Mouse (Mus musculus) intestine, postnatal 0 days (tissue): ENCODE data around the gene C130050O18Rik. TPM values are rescaled to one million over a fixed set of nuclear protein-coding genes. Genes with fewer than 3 reads are reported as not detected.

Source experiments
- ATAC-seq: fragments of 200-750 bp; cut with Nextera tagmentation; 2 replicates; pipeline ENCODE4 v1.8.0; 2017; ENCODE audit warnings: mild to moderate bottlenecking, moderate TSS enrichment, moderate library complexity
- H3K27ac ChIP-seq: fragments of 300-500 bp; sonication (generic); 2 replicates; pipeline ENCODE4 v1.5.1; 2014; ENCODE audit warnings: mild to moderate bottlenecking, low read depth, low read length, moderate library complexity
- H3K27me3 ChIP-seq: fragments of 300-500 bp; sonication (generic); replicated peaks from 2 replicates; pipeline ENCODE4 v1.6.1; 2014; ENCODE audit warnings: low read length, mixed read lengths; ENCODE audit not compliant: control insufficient read depth, insufficient read depth
- H3K36me3 ChIP-seq: fragments of 300-500 bp; sonication (generic); 2 replicates; pipeline ENCODE4 v1.6.1; 2014; ENCODE audit warnings: mild to moderate bottlenecking, moderate library complexity; ENCODE audit not compliant: control insufficient read depth, insufficient read depth
- H3K4me1 ChIP-seq: fragments of 300-500 bp; sonication (generic); replicated peaks from 2 replicates; pipeline ENCODE4 v1.6.1; 2014; ENCODE audit warnings: antibody characterized with exemption, low read length, mixed read lengths; ENCODE audit not compliant: control insufficient read depth, insufficient read depth
- H3K4me2 ChIP-seq: fragments of 300-500 bp; sonication (generic); replicated peaks from 2 replicates; pipeline ENCODE4 v1.6.1; 2014; ENCODE audit warnings: low read depth, mild to moderate bottlenecking, moderate library complexity
- H3K4me3 ChIP-seq: fragments of 300-500 bp; sonication (generic); 2 replicates; pipeline ENCODE4 v1.5.1; 2014; ENCODE audit warnings: low read depth, low read length
- H3K9ac ChIP-seq: fragments of 300-500 bp; sonication (generic); 2 replicates; pipeline ENCODE4 v1.6.1; 2014; ENCODE audit warnings: mild to moderate bottlenecking, low read depth, low read length
- H3K9me3 ChIP-seq: fragments of 300-500 bp; sonication (generic); 2 replicates; pipeline ENCODE4 v1.6.1; 2016; ENCODE audit warnings: mixed run types; ENCODE audit not compliant: control insufficient read depth
- CTCF ChIP-seq: sonication (generic); IDR thresholded peaks from 2 replicates; pipeline ENCODE4 v1.5.1; 2016; ENCODE audit warnings: low read depth, mild to moderate bottlenecking, control low read depth, antibody characterized with exemption, moderate library complexity
- WGBS: fragments of 180-500 bp; shearing (Covaris S2); extraction: QIAGEN DNeasy Blood & Tissue Kit; methylation state at CpG from one replicate; pipeline ENCODE4 v1.1.7; 2014; 5-methylcytosine and 5-hydroxymethylcytosine counted together
- polyA plus RNA-seq: library from polyadenylated mRNA; unstranded; fragments of >200 nt; fragmentation: Nextera tagmentation; extraction: Ambion mirVana; gene quantifications from 2 replicates; pipeline ENCODE4 v1.2.1, GENCODE M21; 2015

The C130050O18Rik gene
- polyA plus RNA-seq, 1 experiment from 2014 or later: 0.76 TPM

DNA sequence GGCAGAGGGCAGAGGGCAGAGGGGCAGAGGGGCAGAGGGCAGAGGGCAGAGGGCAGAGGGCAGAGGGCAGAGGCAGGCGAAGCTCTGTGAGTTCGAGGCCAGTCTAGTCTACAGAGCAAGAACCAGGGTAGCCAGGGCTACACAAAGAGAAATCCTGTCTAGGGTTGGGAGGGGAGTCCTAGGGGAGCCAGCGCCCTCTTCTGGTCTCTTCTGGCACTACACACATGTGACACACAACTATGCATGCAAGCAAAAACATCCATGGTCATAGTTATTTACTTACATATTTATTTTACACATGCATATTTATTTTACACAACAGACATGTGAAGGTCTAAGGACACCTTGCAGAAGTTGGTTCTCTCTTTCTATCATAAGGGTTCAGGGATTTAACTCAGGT, 12.4 kb downstream of the C130050O18Rik start:
- no peak for ATAC-seq

DNA sequence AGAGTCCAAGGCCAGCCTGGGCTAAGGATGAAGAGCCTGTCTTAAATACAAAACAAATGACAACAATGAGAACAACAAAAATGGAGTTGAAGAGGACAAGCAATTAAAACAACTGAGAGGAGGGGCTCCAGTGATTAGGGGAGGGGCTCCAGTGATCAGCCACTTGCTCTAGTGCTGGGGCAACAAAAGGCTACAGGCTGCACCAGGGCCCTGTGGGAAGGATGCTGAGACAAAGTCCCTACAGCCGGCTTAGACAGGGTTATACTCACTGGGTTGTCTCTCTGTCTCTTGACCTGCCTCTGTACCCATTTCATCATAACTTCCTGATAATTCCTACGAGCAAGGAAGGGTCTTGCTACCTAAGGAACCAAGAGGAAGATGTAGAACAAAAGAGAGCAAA, 13.0 kb downstream of the C130050O18Rik start:
- Histone ChIP-seq H3K4me1 (0 out of 2 replicates have a peak, but pooled peaks cover 3% of the 10 kb centered on the region), H3K27me3 (no peaks in the 10 kb centered on the region), H3K36me3 (no peaks in the 10 kb centered on the region), H3K4me2 (no peak overlapping the region), H3K27ac (no peak overlapping the region), H3K9ac (no peak overlapping the region), H3K4me3 (no peak overlapping the region), H3K9me3 (no peaks in the 10 kb centered on the region)
- no peak for ATAC-seq
- 54% methylated on average over 2 of the region's 2 CpGs for WGBS
- no peak for TF ChIP-seq CTCF

More for the DNA sequence above, 12.4 kb downstream of the C130050O18Rik start:
- H3K27me3 ChIP-seq: no peaks in the 10 kb centered on the region
- H3K4me2 ChIP-seq: no peak overlapping the region
- no peaks in the 10 kb centered on the region for H3K9me3 ChIP-seq
- no peak overlapping the region for H3K27ac ChIP-seq
- peak; percentile 32; the same call in 1 of the 2 replicates for TF ChIP-seq CTCF
- H3K4me1 ChIP-seq: 0 out of 2 replicates have a peak, but pooled peaks cover 3% of the 10 kb centered on the region
- H3K36me3 ChIP-seq: no peaks in the 10 kb centered on the region
- WGBS: 90% methylated on average over 3 of the region's 3 CpGs
- H3K4me3 ChIP-seq: no peak overlapping the region
- H3K9ac ChIP-seq: no peak overlapping the region

DNA sequence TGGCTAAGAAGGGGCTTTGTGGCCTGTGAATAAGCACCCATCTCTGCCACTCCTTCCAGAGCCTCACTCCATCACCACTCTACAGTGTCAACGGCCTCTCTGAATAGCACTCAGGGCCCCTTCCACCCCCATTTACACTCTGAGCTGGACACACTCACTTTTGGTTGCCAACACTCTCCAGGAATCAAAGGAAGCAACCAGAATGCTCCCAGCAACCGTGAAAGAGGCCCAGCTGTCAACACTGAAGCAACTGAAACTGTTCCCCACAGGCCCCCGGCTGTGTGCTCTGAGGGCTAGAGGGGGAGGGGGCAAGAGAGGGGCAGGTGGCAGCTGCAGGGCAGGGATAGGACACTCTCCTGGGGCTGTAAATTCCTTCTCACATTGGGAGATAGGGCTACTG, 13.6 kb downstream of the C130050O18Rik start:
- no peak overlapping the region for H3K27ac ChIP-seq
- no peak for TF ChIP-seq CTCF
- WGBS: 20% methylated on average over 3 of the region's 3 CpGs
- no peaks in the 10 kb centered on the region for H3K9me3 ChIP-seq
- no peak overlapping the region for H3K4me3 ChIP-seq
- H3K4me1 ChIP-seq: 0 out of 2 replicates have a peak, but pooled peaks cover 3% of the 10 kb centered on the region
- H3K9ac ChIP-seq: no peak overlapping the region
- no peak for ATAC-seq
- H3K36me3 ChIP-seq: no peaks in the 10 kb centered on the region
- no peaks in the 10 kb centered on the region for H3K27me3 ChIP-seq
- H3K4me2 ChIP-seq: no peak overlapping the region

DNA sequence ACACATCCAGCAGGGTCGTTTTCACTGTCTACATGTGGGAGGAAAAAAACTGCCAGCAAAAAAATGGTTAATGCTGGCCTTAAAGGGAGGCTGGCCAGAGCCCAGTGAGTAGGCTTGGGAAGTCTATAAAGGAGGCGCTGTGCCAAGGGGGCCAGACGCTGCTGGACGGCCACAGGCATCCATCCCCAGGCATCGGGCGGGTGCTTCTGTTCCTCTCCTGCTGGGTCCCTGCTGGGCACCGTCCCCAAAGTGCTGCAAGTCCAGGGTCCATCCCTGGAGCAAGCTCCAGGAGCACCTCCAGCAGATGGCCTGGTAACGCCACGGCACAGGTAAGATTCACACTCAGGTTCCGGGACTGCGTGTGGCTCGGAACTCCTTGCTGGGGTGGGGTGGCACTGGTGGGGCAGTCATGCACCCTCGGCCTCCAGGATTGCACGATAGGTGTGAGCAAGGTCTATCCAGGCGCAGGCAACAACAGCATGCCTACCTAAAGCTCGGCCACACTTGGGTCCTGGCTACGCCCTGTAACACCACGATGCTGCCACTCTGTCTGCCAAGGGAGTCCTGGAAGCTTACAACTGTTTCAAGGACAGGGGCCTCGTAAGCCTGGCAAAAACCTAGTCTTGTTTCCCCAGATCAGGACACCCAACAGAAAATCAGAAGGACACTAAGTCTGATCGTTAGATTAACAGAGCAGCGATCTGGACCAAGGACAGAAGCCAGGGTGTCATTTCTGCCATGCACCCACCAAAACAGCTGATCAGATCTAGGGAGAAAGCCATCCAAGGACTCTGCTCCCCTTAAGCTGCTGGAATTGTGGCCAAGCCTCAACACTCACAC, 18.2 kb downstream of the C130050O18Rik start, which contains the start of gene Gper1:
TSS of gene Gper1 (plus strand) at position 126 of the 840 bp plus-strand sequence.
- 51% methylated on average over 21 of the region's 21 CpGs for WGBS
- TF ChIP-seq CTCF: no peak
- H3K4me1 ChIP-seq: no peaks in the 10 kb centered on the region
- no peak within 1 kb of the TSS for H3K9ac ChIP-seq
- H3K4me2 ChIP-seq: peak within 1 kb of the TSS; percentile 27; the same call in 1 of the 2 replicates
- no peaks in the 10 kb centered on the region for H3K27me3 ChIP-seq
- ATAC-seq: no peak
- no peaks in the 10 kb centered on the region for H3K36me3 ChIP-seq
- no peak within 1 kb of the TSS for H3K27ac ChIP-seq
- H3K4me3 ChIP-seq: no peak within 1 kb of the TSS
- H3K9me3 ChIP-seq: no peaks in the 10 kb centered on the region

DNA sequence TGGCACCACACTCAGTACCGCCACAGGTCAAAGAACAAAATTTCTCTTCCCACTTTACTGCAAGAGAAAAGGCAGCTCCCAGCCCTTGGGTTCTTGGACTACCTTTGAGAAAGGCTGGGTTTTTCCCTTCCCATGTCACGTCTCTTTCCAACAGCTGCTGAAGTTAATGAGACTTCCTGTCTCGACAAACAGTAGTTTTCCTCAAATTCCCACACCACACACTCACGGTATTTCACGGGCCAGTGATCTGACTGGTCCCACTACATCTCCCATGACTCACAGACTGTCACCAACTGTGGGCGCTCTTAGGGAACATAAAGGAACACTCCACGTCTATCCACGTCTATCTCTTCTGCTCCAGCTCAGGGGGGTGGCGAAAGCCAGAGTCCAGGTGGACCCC, 20.1 kb downstream of the C130050O18Rik start:
- Histone ChIP-seq H3K4me2 (no peak overlapping the region), H3K9ac (no peak overlapping the region), H3K4me1 (no peaks in the 10 kb centered on the region), H3K27me3 (no peaks in the 10 kb centered on the region), H3K36me3 (no peaks in the 10 kb centered on the region), H3K27ac (no peak overlapping the region), H3K9me3 (no peaks in the 10 kb centered on the region), H3K4me3 (no peak overlapping the region)
- no peak for TF ChIP-seq CTCF
- WGBS: 63% methylated on average over 9 of the region's 9 CpGs
- ATAC-seq: no peak

DNA sequence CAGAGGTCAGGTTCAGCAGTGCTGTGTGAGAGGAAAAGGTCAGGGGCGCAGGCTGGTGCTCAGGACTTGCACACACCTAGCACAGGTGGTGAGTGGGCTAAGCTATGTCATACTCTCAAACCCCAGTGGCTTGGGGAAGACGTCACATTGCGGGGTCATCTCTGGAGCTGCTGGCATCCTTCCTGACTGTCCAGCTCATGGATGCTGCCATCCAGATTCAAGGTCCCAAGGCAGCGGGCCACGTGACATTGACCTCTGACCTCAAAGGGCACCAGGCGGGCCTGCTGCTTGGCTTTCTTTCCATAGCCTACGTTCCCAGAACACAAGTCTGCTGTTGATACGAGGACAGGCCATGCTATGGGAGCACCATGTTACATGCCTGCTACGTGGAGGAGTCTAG, 21.9 kb downstream of the C130050O18Rik start:
- no peak overlapping the region for H3K9ac ChIP-seq
- no peaks in the 10 kb centered on the region for H3K4me1 ChIP-seq
- WGBS: 88% methylated on average over 9 of the region's 9 CpGs

More for the DNA sequence above, 21.9 kb downstream of the C130050O18Rik start:
- ATAC-seq: no peak
- H3K27ac ChIP-seq: no peak overlapping the region
- H3K4me3 ChIP-seq: no peak overlapping the region
- H3K27me3 ChIP-seq: no peaks in the 10 kb centered on the region
- no peaks in the 10 kb centered on the region for H3K36me3 ChIP-seq
- no peak for TF ChIP-seq CTCF
- no peaks in the 10 kb centered on the region for H3K9me3 ChIP-seq
- H3K4me2 ChIP-seq: no peak overlapping the region
